Mouse (Mus musculus) spleen, adult 12 weeks (tissue): ENCODE measurements around the gene Hip1r.

Experiments used
- DNase-seq: peaks from one replicate; pipeline ENCODE4 v3.0.0; 2022; ENCODE audit warnings: low spot score

The Hip1r gene

DNA sequence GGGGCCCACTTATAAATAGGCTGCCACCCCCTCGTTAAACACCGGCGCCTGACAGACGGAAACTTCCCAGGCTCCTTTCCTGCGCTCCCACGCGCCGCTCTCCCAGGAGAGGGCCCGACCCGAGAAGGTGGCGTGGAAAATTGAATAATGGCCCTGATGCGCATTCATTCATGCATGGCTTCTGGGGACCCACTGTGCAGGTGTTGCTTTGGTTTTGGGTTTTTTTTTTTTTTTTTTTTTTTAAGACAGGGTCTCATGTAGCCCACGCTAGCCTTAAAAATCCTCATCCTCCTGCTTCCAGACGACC, 704 bp downstream of the Hip1r start:
- no peak for DNase-seq

DNA sequence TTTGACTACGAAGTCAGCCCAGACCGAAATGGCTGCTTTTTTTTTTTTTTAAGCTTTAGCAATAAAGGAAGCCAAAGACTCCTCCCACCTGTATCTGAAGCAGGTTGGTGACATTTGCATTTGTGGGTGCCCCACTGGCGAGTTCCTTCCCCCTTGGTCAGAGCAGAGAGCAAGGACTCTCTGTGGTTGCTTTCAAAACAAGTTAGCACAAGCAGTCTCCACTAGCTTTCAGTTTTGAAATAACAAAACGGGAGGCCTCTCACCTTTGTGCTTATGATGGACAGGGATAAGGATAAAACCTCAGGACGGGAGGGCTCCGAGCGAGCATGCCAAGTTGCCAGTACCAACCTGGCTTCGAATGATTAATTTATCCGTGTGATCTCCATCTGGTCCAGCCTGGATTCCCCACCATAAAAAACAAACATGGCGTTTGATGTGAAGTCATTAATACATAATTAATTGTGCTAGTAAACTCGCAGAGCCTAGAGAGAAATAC, 1.2 kb downstream of the Hip1r start:
- DNase-seq, result peak; percentile 33

DNA sequence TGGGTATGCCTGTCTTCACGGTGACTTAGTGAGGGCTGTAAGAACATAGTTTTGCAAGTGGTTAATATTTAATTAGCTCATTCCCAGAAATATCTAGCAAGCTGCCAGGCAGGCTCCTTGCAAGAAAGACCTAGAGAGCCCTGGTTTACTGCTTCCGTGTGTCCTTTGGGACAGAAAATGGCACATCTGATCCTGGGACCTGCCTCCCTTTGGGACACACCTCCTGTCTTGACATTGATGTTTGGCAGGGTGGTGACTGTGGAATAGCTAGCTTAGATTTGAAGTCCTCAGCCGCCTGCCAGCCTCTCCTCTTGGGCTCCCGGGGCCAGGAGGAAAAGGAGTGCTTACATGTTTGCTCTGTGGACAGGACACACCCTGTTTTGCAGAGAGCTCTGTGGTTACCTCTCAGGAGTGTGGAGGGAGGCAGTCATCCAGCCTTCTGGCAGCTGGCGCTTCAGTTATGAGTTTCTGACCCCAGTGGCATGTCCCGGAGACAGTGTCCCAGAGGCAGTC, 2.3 kb downstream of the Hip1r start:
- DNase-seq, result no peak

- no peak for DNase-seq
These were observed 3.8 kb downstream of the Hip1r start for GRCm38 (mm10) chr5:123977231-123977630.

- no peak for DNase-seq
These were observed 4.7 kb downstream of the Hip1r start for GRCm38 (mm10) chr5:123978131-123978530.

DNA sequence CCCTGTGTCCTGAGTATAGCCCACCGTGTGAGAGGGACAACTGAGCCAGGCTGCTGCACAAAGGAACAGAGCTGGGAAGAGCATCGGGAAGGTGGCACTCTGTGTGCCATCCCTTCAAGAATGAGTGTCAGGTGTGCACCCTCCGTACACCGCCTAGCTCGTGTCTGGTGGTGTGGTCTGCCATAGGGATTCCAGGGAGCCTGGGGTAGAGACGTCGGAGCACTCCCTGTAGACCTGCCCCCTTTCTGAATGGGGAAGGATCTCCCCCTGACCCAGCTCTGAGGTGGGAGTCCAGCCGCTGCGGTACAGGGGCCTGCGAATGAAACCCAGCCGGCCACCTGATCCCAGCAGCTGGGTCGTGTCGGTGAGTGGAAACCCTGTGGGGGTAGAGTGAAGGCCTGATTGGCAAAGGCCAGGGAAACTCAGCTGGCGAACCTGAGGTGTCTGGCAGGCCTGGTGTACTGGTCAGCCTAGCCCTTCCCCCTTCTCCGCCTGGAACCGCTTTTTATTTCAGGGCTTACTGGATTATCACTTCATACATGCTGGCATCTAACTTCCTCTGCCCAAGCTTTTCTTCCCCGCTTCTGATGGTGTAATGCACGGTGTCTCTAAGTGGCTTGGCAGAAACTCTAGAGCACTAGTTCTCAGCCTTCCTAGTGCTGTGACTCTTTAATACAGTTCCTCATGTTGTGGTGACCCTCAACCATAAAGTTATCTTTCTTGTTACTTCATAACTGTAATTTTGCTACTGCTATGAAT, 6.0 kb downstream of the Hip1r start:
- no peak for DNase-seq

GRCm38 (mm10) chr5:123979980-123980369, 6.5 kb downstream of the Hip1r start:
- DNase-seq, result no peak

- no peak for DNase-seq
These were observed 7.3 kb downstream of the Hip1r start for GRCm38 (mm10) chr5:123980521-123981249.

- DNase-seq, result no peak
These were observed 7.8 kb downstream of the Hip1r start for GRCm38 (mm10) chr5:123981250-123981554.

DNA sequence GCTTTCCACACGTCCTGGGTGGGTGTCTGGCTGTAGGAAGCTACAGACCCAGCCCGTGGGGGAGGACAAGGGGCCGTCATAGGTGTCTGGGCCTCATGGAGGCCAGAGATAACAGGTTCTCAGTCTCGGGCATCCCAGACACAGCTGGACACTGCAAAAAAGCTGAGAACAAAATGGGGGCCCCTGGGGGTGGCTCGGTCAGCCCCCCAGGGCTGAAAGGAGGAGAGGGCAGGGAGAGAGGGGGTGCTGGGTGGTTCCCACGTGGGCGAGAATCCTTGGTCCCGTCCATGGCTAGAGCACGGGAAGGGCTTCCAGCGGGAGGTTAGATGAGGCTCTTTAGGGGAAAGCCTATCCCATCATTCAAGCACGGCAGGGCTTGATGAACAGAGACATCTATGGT, 9.4 kb downstream of the Hip1r start:
- no peak for DNase-seq

- no peak for DNase-seq
These were observed 12.0 kb downstream of the Hip1r start for GRCm38 (mm10) chr5:123985434-123985833.

DNA sequence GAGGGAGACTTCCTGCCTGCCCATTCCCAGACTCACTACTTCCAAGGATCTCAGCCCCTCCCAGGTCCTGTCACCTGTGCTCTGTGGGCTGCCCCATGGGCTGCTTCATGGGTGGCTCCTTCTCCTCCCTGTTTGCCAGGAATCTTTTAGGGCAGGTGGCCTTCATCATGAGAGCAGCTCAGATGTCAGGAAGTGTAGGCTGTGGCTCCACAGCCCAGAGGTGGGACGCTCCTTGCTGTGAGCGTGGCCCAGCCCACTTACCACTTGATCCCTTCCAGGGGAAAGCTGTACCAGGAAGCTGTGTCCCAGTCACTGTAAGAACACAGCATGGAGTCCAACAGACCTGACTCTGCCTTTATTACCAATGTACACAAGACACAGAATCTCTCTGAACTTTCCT, 13.5 kb downstream of the Hip1r start:
- no peak for DNase-seq

GRCm38 (mm10) chr5:123987511-123987910, 14.1 kb downstream of the Hip1r start:
- DNase-seq, result no peak

- no peak for DNase-seq
These were observed 16.8 kb downstream of the Hip1r start for GRCm38 (mm10) chr5:123989941-123990885.

GRCm38 (mm10) chr5:123991321-123991720, 17.9 kb downstream of the Hip1r start:
- no peak for DNase-seq

DNA sequence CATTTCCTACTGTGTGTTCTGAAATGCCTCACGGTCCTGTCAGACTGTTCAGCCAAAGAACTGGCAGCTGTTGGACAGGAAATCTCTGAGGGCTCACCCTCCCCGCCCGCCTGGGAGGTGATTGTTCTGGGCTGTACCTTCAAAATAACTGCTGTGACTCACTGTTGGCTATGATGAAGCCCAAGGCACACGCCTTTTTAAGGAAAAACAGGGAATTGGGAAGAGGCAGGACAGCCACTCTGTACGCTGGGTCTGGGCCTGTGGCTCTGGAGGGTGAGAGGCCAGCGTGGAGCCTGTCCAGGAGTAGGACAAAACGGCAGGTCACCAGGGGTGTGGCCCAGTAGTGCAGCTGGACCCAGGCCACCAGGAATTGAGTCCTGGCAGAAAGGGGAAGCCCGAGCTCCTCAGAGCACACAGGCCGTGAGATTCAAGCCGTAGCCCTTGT, 18.8 kb downstream of the Hip1r start:
- DNase-seq, result no peak

DNA sequence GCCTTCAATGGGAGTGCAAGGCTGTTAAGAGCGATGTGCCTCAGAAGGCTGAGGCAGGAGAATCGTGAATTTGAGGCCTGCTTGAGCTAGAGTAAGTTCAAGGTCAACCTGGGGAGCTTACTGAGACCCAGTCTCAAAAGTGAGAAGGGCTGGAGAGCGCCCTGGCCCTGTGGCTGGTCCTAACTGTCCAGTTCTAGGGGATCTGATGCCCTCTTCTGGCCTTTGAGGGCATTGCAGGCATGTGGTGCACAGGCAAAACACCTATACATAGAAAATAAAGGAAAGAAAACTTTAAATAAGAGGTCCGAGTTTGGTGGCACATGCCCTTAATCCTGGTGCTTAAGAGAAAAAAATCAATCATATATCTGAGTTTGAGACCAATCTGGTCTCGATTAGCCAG, 19.4 kb downstream of the Hip1r start:
- DNase-seq, result peak; percentile 70

DNA sequence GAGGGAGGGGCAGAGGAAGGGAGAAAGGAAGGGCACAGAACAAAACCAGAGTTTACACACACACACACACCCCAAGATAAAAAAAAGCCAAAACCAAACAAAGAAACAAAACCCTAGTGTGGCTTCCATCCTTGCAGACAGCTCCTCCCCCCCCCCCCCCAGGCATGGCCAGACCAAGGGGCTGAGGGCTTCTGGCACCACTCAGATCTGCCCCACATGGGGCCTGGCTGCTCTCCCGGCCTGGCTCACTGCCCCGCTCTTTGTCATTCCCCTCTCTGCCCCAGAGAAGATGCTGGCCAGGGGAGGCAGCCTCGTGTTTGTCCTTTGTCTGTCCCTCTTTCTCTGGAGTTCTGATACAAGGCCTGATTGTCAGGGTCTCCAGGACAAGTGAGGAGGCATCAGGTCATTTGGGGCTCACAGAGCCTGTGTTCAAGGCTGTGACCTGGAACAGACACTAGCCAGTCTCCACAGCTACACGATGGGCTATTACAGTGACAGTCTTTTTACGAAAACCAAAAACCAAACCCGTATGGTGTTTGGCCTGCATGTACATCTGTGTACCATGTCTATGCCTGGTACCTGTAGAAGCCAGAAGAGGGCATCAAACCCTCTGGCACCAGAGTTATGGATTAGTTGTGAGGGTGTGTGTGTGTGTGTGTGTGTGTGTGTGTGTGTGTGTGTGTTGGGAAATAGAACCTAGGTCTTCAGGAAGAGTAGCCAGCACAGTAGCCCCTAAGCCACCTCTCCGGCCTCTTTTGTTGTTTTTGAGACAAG, 20.0 kb downstream of the Hip1r start:
- no peak for DNase-seq

GRCm38 (mm10) chr5:123994468-123994867, 21.0 kb downstream of the Hip1r start:
- no peak for DNase-seq

- DNase-seq, result no peak
These were observed 22.0 kb downstream of the Hip1r start for GRCm38 (mm10) chr5:123995388-123995787.

- peak; percentile 36 for DNase-seq
These were observed 22.8 kb downstream of the Hip1r start for GRCm38 (mm10) chr5:123996194-123996593.

DNA sequence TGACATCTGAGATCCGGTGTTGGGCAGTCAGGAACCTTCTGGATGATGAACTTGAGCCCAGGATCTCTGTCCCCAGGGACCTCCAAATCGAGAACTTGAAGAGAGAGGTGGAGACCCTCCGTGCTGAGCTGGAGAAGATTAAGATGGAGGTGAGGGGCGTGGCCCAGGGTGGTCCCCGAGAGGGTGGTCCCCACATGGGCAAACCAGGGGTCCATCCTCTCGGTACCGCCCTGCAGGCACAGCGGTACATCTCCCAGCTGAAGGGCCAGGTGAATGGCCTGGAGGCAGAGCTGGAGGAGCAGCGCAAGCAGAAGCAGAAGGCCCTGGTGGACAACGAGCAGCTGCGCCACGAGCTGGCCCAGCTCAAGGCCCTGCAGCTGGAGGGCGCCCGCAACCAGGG, 23.3 kb downstream of the Hip1r start:
- no peak for DNase-seq
